15 mouse cellular contexts compared by ENCODE assay signal in genomic region chr16:90865652-90866051, GRCm38 (mm10). TPM values are rescaled to one million over a fixed set of nuclear protein-coding genes. Genes with fewer than 3 reads are reported as not detected.
DNase-seq lines count a peak whose midpoint lies in the region; ATAC-seq and TF ChIP-seq lines count a peak whose summit lies in the region.
"Had no signal": no experiment of that assay in that cellular context is flagged by ENCODE, and none has a peak within 500 bp of the region (broad histone marks: within the 10 kb centered on the region; RNA-seq: fewer than 3 reads in every experiment).

No protein-coding gene starts in this region.

- H3K27ac ChIP-seq in forebrain, embryonic 14.5 days (ENCODE audit: low read depth, low read length) = 0 out of 2 replicates have a peak overlapping the region, but pooled peaks have one; percentile 5
- no peak overlapping the region for H3K27ac ChIP-seq in forebrain, embryonic 10.5 days
- no peak overlapping the region for H3K27ac ChIP-seq in hindbrain, embryonic 14.5 days
- no peak overlapping the region for H3K27ac ChIP-seq in hindbrain, embryonic 12.5 days
- no peak overlapping the region for H3K27ac ChIP-seq in stomach, embryonic 15.5 days
- no peak overlapping the region for H3K27ac ChIP-seq in stomach, postnatal 0 days (replicated peaks)
- H3K27ac ChIP-seq: neural tube, embryonic 12.5 days had no signal

- no peak overlapping the region for H3K4me3 ChIP-seq in forebrain, embryonic 14.5 days (ENCODE audit: low read depth, low read length)
- H3K4me3 ChIP-seq in forebrain, embryonic 10.5 days = no peak overlapping the region
- no peak overlapping the region for H3K4me3 ChIP-seq in hindbrain, embryonic 14.5 days (replicated peaks; ENCODE audit: low read length)
- no peak overlapping the region for H3K4me3 ChIP-seq in hindbrain, embryonic 12.5 days
- H3K4me3 ChIP-seq in stomach, embryonic 15.5 days (replicated peaks) = no peak overlapping the region
- H3K4me3 ChIP-seq in stomach, postnatal 0 days (ENCODE audit: low read depth, low read length) = no peak overlapping the region
- H3K4me3 ChIP-seq: erythroblast, embryonic 14.5 days; neural tube, embryonic 12.5 days had no signal

- no peaks in the 10 kb centered on the region for H3K27me3 ChIP-seq in forebrain, embryonic 14.5 days (replicated peaks; ENCODE audit: control insufficient read depth, insufficient read depth, low read length)
- 0 out of 2 replicates have a peak, but pooled peaks cover 5% of the 10 kb centered on the region for H3K27me3 ChIP-seq in forebrain, embryonic 10.5 days (ENCODE audit: poor library complexity, severe bottlenecking)
- H3K27me3 ChIP-seq in hindbrain, embryonic 14.5 days (ENCODE audit: control insufficient read depth, insufficient read depth, low read length) = no peaks in the 10 kb centered on the region
- no peaks in the 10 kb centered on the region; the same call in 1 of the 2 replicates for H3K27me3 ChIP-seq in hindbrain, embryonic 12.5 days
- no peaks in the 10 kb centered on the region for H3K27me3 ChIP-seq in stomach, embryonic 15.5 days (replicated peaks)
- H3K27me3 ChIP-seq in stomach, postnatal 0 days (ENCODE audit: control insufficient read depth, insufficient read depth, low read length) = no peaks in the 10 kb centered on the region
- H3K27me3 ChIP-seq: neural tube, embryonic 12.5 days had no signal

- TF ChIP-seq CTCF in stomach, postnatal 0 days (IDR thresholded peaks at IDR 0.05; ENCODE audit: low read depth) = no peak

- no peaks in the 10 kb centered on the region for H3K36me3 ChIP-seq in forebrain, embryonic 14.5 days (ENCODE audit: control insufficient read depth, insufficient read depth, low read length)
- no peaks in the 10 kb centered on the region for H3K36me3 ChIP-seq in forebrain, embryonic 10.5 days (replicated peaks)
- H3K36me3 ChIP-seq in hindbrain, embryonic 14.5 days (replicated peaks; ENCODE audit: control insufficient read depth, insufficient read depth) = no peaks in the 10 kb centered on the region
- no peaks in the 10 kb centered on the region for H3K36me3 ChIP-seq in hindbrain, embryonic 12.5 days
- no peaks in the 10 kb centered on the region for H3K36me3 ChIP-seq in stomach, embryonic 15.5 days
- no peaks in the 10 kb centered on the region for H3K36me3 ChIP-seq in stomach, postnatal 0 days (ENCODE audit: control insufficient read depth, insufficient read depth, low read length)
- H3K36me3 ChIP-seq: neural tube, embryonic 12.5 days had no signal

- H3K9ac ChIP-seq in forebrain, embryonic 14.5 days (ENCODE audit: low read length) = no peak overlapping the region
- no peak overlapping the region for H3K9ac ChIP-seq in hindbrain, embryonic 14.5 days
- H3K9ac ChIP-seq in hindbrain, embryonic 12.5 days = no peak overlapping the region
- H3K9ac ChIP-seq in stomach, embryonic 15.5 days = no peak overlapping the region
- no peak overlapping the region for H3K9ac ChIP-seq in stomach, postnatal 0 days (ENCODE audit: low read length)
- H3K9ac ChIP-seq: neural tube, embryonic 12.5 days had no signal

- no peak for DNase-seq in forebrain, embryonic 14.5 days (ENCODE audit: low spot score)
- no peak for DNase-seq in forebrain, embryonic 10.5 days (ENCODE audit: extremely low spot score, low spot score)
- DNase-seq in hindbrain, embryonic 14.5 days (ENCODE audit: low spot score) = no peak
- no peak for DNase-seq in stomach, postnatal 0 days (ENCODE audit: low spot score)
- no peak for DNase-seq in thymus, postnatal 25 days
- DNase-seq in MN1 (ENCODE audit: low spot score) = no peak
- DNase-seq: adrenal gland, postnatal 36 days; cerebellum, adult 11 months; gastrocnemius, postnatal 14 days; midbrain, embryonic 14.5 days; spleen, adult 18-20 months had no signal

- 56% methylated on average over 9 of the region's 9 CpGs for WGBS in forebrain, embryonic 14.5 days
- 71% methylated on average over 9 of the region's 9 CpGs for WGBS in forebrain, embryonic 10.5 days
- 50% methylated on average over 9 of the region's 9 CpGs for WGBS in hindbrain, embryonic 14.5 days
- 56% methylated on average over 9 of the region's 9 CpGs for WGBS in hindbrain, embryonic 12.5 days
- WGBS in stomach, embryonic 15.5 days = 56% methylated on average over 9 of the region's 9 CpGs
- 49% methylated on average over 9 of the region's 9 CpGs for WGBS in stomach, postnatal 0 days

- H3K9me3 ChIP-seq in forebrain, embryonic 14.5 days (replicated peaks; ENCODE audit: control insufficient read depth, low read length) = no peaks in the 10 kb centered on the region
- H3K9me3 ChIP-seq in forebrain, embryonic 10.5 days = no peaks in the 10 kb centered on the region
- H3K9me3 ChIP-seq in hindbrain, embryonic 14.5 days (ENCODE audit: control insufficient read depth, low read length) = no peaks in the 10 kb centered on the region
- no peaks in the 10 kb centered on the region for H3K9me3 ChIP-seq in hindbrain, embryonic 12.5 days (replicated peaks)
- H3K9me3 ChIP-seq in stomach, embryonic 15.5 days = no peaks in the 10 kb centered on the region
- no peaks in the 10 kb centered on the region for H3K9me3 ChIP-seq in stomach, postnatal 0 days (ENCODE audit: control insufficient read depth, low read length)
- H3K9me3 ChIP-seq: neural tube, embryonic 12.5 days had no signal

- H3K4me1 ChIP-seq in forebrain, embryonic 14.5 days (ENCODE audit: control insufficient read depth, insufficient read depth, low read length) = peaks cover 6% of the 10 kb centered on the region; the same call in 1 of the 2 replicates
- H3K4me1 ChIP-seq in forebrain, embryonic 10.5 days = peaks cover 18% of the 10 kb centered on the region
- H3K4me1 ChIP-seq in hindbrain, embryonic 14.5 days (replicated peaks; ENCODE audit: control insufficient read depth, insufficient read depth, low read length) = peaks cover 6% of the 10 kb centered on the region; the same call in 1 of the 2 replicates
- H3K4me1 ChIP-seq in hindbrain, embryonic 12.5 days = peaks cover 6% of the 10 kb centered on the region; the same call in 1 of the 2 replicates
- no peaks in the 10 kb centered on the region for H3K4me1 ChIP-seq in stomach, embryonic 15.5 days
- no peaks in the 10 kb centered on the region for H3K4me1 ChIP-seq in stomach, postnatal 0 days (replicated peaks; ENCODE audit: control insufficient read depth, insufficient read depth)
- H3K4me1 ChIP-seq: neural tube, embryonic 12.5 days had no signal

- no peak for TF ChIP-seq EP300 in stomach, postnatal 0 days (optimal IDR thresholded peaks at IDR 0.05)

- peak; percentile 55; the same call in 1 of the 2 replicates for ATAC-seq in forebrain, embryonic 14.5 days
- peak; percentile 48; the same call in 1 of the 2 replicates for ATAC-seq in hindbrain, embryonic 14.5 days (ENCODE audit: low FRiP score)
- no peak for ATAC-seq in hindbrain, embryonic 12.5 days (ENCODE audit: low FRiP score)
- peak; percentile 12; the same call in 1 of the 2 replicates for ATAC-seq in stomach, embryonic 15.5 days (ENCODE audit: insufficient read depth, low FRiP score, low read depth)
- no peak for ATAC-seq in stomach, postnatal 0 days (ENCODE audit: low FRiP score, low TSS enrichment)

- no peak overlapping the region for H3K4me2 ChIP-seq in forebrain, embryonic 14.5 days (ENCODE audit: low read length)
- H3K4me2 ChIP-seq in hindbrain, embryonic 14.5 days (replicated peaks) = no peak overlapping the region
- no peak overlapping the region for H3K4me2 ChIP-seq in hindbrain, embryonic 12.5 days (replicated peaks)
- no peak overlapping the region for H3K4me2 ChIP-seq in stomach, embryonic 15.5 days
- no peak overlapping the region for H3K4me2 ChIP-seq in stomach, postnatal 0 days (replicated peaks; ENCODE audit: low read depth)
- H3K4me2 ChIP-seq: neural tube, embryonic 12.5 days had no signal

RNA-seq across cellular contexts. Expression of gene Eva1c, which starts 39.1 kb away (rescaled TPM):
- polyA plus RNA-seq in forebrain, embryonic 14.5 days (2014; fragmentation: Nextera tagmentation; extraction: Ambion mirVana) = 6.1 and 6.4 TPM in 2 replicates
- 0.33 and 0.48 TPM in 2 replicates for polyA plus RNA-seq in forebrain, embryonic 10.5 days (2016; fragmentation: Nextera tagmentation; extraction: Ambion mirVana)
- polyA plus RNA-seq in hindbrain, embryonic 14.5 days (2014; fragmentation: Nextera tagmentation; extraction: Ambion mirVana) = 3.1 and 3.4 TPM in 2 replicates
- polyA plus RNA-seq in hindbrain, embryonic 12.5 days (2016; fragmentation: Nextera tagmentation; extraction: Ambion mirVana) = 2.7 and 3.6 TPM in 2 replicates
- 1.7 and 1.9 TPM in 2 replicates for polyA plus RNA-seq in stomach, embryonic 15.5 days (2015; fragmentation: Nextera tagmentation; extraction: Ambion mirVana)
- polyA plus RNA-seq in stomach, postnatal 0 days (2015; fragmentation: Nextera tagmentation; extraction: Ambion mirVana) = 3.0 and 3.6 TPM in 2 replicates

RNA-seq across cellular contexts. Expression of gene Urb1, which starts 55.4 kb away (rescaled TPM):
- 7.0 and 9.7 TPM in 2 replicates for polyA plus RNA-seq in forebrain, embryonic 14.5 days (2014; fragmentation: Nextera tagmentation; extraction: Ambion mirVana)
- polyA plus RNA-seq in forebrain, embryonic 10.5 days (2016; fragmentation: Nextera tagmentation; extraction: Ambion mirVana) = 13.4 and 13.8 TPM in 2 replicates
- polyA plus RNA-seq in hindbrain, embryonic 14.5 days (2014; fragmentation: Nextera tagmentation; extraction: Ambion mirVana) = 9.9 and 11.6 TPM in 2 replicates
- polyA plus RNA-seq in hindbrain, embryonic 12.5 days (2016; fragmentation: Nextera tagmentation; extraction: Ambion mirVana) = 12.6 and 13.8 TPM in 2 replicates
- 6.4 and 9.0 TPM in 2 replicates for polyA plus RNA-seq in stomach, embryonic 15.5 days (2015; fragmentation: Nextera tagmentation; extraction: Ambion mirVana)
- 2.7 TPM in 2 replicates for polyA plus RNA-seq in stomach, postnatal 0 days (2015; fragmentation: Nextera tagmentation; extraction: Ambion mirVana)

Comparison
In these comparisons a context has a peak if more than half of its experiments do, and no peak if none do; other contexts are left out.
1. ATAC-seq: peak in forebrain, embryonic 14.5 days (single experiment), hindbrain, embryonic 14.5 days (single experiment) and stomach, embryonic 15.5 days (single experiment); none in hindbrain, embryonic 12.5 days (single experiment) and stomach, postnatal 0 days (single experiment).